Mouse (Mus musculus) adrenal gland (tissue): Measurements from ENCODE around the gene G430095P16Rik.

Experiments
- intact Hi-C: fragments of 180-260 bp; cut with DNase I; formaldehyde crosslinking; loops from one replicate; pipeline ENCODE4 v1.15.1; 2025

Gene G430095P16Rik

DNA sequence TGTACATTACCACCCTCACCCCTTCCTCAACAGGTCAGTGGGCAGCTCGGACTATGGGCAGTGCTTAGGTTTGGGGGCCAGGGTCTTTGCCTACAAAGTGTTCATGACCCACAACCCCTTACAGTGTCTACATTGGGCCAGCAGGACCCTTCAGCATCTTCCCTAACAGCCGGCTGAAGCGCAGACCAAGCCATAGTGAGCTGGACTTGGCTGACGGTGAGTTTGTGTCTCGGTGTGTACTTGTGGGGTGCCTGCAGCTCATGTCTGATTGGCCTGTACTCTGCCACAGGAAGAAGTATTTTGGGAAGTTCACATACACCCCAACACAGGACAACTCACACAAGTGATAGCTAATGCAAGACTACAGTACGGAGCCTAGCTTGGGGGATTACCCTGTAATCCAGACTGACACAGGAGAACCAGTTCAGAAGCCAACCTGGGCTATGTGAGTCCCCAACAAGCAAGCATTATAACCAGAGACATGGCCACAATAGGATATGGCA lies 19.8 kb upstream of the G430095P16Rik start:
- intact Hi-C loops, result no loop called here

GRCm38 (mm10) chr8:84703466-84704249 lies 19.1 kb upstream of the G430095P16Rik start:
- intact Hi-C loops, result no loop called here

DNA sequence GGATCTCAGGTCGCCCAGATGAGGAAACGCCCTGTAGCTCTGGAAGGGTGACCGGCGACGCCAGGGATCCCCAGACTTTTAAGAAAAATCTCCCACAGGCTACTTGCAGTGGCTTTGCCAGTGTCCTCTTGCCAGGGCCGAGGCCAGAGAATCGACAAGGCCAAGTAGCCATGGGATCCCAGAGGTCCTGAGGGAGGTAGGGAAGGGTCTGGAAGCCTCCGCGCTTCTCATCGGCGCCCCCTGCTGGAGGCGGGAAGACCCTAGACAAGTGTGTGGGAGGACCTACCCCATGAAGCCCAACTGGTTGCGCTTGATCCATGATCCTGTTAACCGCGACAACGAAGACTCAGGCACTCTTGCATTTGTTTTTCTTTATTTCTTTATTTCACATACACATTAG lies 18.5 kb upstream of the G430095P16Rik start:
- intact Hi-C loops, result no loop called here

DNA sequence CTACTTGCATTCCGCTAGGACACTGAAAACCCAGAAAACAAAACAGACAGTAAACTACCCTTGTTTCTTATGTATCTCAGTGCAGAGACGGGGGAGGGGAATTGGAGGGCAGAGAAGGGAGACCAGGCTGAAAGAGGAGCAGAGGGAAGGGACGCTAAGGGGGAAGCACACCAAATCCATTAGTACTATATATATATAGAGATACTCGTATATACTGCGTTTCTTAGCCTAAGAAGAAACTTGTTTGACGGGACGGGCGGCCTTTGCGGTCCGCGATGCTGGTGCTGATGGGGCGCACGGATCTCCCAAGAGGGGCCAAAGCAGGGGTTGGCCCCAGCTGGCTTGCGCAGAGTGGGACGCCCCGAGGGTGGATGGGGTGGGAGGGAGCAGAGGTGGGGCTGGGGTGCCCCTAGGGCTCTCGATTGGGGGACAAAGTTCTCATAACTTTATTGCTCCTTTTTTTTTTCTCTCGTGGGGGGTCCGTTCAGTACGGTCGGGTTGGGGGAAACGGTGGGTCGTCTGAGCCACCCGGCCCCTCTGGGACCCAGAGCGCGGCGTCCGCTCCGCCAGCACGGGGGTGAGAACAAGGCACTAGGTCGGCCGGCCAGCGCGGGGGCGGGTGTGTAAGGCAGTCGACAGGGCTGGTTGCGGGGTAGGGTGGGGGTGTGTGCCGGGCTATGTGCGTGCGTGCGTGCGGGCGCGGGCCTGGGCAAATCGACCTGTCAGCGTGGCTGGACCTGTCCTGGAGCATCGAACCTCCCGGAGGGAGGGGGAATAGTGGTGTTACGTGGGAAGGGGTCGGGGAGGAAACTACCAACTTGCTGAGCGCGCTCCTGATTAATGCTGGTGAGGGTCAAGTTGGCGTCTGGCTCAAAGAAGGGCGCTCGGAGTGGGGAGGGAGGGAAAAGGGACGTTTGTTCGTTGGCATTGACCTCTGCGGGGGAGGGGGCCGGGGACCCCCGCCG lies 17.7 kb upstream of the G430095P16Rik start:
- intact Hi-C loops, result no loop called here

DNA sequence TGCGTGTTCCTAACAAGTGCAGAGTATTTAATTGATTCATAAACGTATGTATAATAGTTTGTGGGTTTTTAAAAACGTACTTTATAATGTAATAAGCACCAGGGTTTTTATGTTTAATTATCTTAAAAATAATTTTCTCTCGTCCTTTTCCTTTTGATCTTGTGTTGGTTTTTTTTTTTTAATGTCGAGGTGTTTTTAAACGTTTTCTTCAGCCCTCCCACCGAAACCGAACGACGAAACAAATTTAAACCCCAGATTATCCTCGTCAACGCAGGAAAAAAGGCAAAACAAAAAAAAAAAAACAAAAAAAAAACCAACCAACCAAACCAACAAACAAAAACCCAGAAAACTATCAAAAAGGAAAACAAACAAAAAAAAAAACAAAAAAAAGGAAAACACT lies 16.8 kb upstream of the G430095P16Rik start:
- intact Hi-C loops, result no loop called here

DNA sequence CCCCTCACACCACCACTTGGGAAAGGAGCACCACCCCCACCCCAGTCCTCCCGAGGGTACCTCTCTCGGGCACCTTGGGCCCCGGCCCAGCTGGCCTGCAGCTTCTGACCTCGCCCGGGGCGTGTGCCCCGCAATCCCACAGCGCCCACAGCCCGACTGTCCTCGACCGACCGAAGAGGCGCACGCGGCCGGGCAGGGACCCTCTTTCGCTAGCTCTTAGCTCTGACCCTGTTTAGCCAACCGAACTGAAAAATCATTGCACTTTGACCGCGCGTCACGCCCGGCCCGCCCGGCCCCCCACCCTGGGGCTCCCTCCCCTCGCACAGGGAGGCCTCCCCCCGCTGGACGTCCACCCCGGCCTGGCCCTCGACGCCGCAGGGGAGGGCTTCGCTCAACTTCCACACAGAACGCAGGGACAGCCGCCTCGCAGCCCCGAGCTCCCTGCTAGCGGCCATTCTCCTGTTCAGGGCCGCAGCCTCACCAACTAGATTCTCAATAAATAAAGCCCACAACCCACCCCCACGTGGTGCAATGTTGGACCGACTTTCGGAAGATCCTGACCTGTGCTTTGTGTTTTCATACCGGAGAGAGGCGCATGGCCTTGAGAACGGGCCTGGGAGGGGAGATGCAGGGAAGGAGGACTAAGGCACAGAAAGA lies 16.1 kb upstream of the G430095P16Rik start:
- intact Hi-C loops, result no loop called here

- intact Hi-C loops, result no loop called here
Measured at GRCm38 (mm10) chr8:84707267-84707883, 15.4 kb upstream of the G430095P16Rik start.

GRCm38 (mm10) chr8:84708071-84708541 lies 14.7 kb upstream of the G430095P16Rik start:
- intact Hi-C loops, result loop anchor here (2.0 kb wide), 1 partner anchor 103 kb away; no protein-coding TSS in a partner anchor

- intact Hi-C loops, result loop anchor here (2.0 kb wide), 1 partner anchor 102 kb away; no protein-coding TSS in a partner anchor
Measured at GRCm38 (mm10) chr8:84708774-84709475, 13.9 kb upstream of the G430095P16Rik start.

- intact Hi-C loops, result loop anchor here (2.0 kb wide), 1 partner anchor 101 kb away; no protein-coding TSS in a partner anchor
Measured at GRCm38 (mm10) chr8:84709931-84710330, 12.9 kb upstream of the G430095P16Rik start.

DNA sequence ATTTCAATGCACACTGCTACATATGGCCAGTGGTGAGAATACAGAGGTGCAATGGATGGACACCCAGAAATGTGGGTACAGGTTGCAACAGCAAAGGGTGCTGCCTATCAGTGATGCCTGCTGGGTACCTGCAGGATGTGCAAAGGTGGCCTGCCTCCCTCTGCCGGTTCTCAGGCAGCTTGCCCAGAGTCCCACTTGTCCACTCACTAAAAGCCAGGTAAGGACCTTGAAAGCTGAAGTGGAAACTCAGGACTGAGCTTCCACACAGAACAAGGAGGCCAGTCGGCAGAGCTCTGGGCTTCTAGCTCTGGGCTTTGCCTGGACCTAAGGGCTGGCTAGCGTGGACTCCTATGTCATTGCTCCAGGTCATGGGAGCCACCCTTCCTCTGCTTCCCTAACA lies 11.5 kb upstream of the G430095P16Rik start:
- intact Hi-C loops, result no loop called here

DNA sequence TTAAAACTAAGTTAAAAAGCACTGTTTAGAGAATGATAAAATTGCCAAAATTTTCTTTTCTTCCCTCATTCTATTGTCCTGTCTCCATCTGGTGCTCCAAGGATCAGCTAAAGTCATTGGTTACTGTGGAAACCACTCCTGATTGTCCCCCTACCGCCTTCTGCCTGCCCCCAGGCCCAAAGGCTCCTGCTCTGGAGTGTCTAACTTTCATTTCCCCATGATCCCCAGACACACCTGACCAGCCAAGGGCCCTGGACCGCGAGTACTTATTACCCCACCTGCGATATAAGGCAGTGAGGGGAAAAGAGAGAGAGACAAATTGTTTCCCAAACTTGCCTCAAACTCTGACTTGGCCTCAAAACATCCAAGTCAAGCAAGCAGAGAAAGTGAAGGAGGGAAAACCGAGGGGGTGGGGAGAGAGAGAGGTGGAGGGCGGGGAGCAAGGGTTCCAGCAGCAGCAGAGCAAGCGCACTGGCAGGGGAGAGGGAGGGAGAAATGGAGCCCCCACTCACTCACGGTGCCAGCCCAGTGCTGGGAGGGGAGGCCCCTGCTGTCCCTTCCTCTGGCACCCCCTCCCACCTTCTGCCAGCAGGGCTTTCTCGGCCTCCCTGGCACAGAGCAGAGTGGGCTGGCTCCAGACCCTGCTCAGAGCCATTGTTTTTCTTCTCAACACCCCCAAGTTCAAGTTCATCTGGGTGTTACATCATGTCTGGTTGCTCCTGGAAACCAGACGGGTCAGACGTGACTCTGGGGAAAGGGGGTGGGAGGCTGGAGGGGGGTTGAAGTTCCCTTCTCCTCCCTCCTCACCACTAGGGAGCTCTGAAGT lies 10.7 kb upstream of the G430095P16Rik start:
- intact Hi-C loops, result no loop called here

DNA sequence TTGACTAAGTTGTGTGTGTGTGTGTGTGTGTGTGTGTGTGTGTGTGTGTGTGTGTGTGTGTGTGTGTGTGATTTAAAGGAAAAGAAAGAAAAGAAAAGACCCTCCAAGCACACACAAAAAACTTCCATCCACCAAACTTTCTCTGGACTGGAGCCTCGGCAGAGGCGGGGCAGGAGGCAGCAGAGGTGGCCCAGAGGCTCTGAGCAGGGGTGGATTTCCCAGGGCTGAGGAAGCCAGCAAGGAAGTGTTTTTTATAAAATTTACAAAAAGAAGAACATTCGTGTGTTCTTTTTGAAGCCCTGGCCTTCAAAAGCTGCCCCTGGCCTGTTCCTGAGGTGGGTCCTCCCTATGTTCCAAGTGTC lies 10.1 kb upstream of the G430095P16Rik start:
- intact Hi-C loops, result no loop called here

GRCm38 (mm10) chr8:84713381-84713780 lies 9.4 kb upstream of the G430095P16Rik start:
- intact Hi-C loops, result no loop called here

- intact Hi-C loops, result no loop called here
Measured at GRCm38 (mm10) chr8:84714161-84714560, 8.6 kb upstream of the G430095P16Rik start.

DNA sequence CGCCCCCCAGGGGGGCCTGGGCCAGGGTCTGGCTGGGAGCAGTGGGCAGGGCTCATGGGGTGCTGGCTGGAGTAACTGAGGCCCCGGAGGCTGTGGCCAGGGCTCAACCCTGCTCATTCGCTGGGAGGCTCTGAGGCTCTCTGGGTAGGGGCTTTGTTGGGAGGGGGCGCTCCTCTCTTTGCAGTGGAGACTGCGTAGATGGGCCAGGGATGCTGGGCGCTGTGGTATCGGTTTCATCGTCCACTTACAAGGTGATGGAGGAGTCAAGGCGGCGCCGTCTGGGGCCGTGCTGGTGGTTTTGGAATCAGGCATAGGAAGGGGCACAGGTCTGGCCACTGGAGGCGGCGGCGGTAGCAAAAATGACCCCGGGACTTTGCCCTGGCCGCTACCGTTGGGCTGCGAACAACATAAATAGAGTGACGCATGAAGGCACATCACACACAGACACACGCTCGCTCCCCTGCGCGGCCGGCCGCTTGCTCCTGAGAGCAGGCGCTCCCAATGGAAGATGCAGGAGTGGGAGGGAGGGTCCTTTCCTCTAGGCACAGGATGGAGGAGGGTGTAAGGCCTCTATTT lies 6.8 kb upstream of the G430095P16Rik start:
- intact Hi-C loops, result no loop called here

DNA sequence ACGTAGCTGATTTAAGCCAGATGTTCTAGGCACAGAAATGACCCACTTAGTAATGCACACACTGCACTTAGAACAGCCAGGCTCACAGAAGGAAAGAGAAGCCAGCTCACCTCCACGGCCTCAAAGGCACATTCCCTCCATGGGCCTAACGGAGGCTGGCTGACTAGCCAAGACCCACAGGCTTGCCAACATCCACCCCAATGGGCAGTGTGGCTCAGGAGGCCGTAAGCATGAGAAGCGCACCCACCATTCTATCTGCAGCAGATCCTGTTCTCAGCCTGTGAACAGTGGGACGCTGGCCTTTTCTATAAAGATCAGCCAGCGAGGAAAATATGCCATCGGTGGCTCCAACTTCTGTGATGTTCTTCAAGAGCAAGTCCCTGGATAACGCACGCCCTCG lies 6.0 kb upstream of the G430095P16Rik start:
- intact Hi-C loops, result no loop called here

DNA sequence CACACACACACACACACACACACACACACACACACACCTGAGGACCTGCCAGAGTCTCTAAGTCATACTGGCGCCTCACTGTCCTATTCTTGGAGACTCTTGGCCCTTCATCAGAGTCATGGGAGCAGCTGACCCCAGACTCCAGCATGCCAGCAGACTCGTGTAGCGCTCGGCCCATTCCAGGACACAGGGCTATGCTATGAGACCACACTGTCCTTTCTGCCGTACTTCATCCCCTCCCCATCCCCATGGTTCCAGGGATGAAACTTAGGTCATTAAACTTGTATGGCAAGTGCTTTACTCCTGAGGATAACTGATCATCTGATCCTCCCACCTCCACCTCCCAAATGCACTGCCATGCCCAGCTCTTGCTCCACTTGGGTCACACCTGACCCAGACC lies 4.3 kb upstream of the G430095P16Rik start:
- intact Hi-C loops, result no loop called here
